Comparison of ENCODE assay signal across 16 mouse cellular contexts in the genomic region with DNA sequence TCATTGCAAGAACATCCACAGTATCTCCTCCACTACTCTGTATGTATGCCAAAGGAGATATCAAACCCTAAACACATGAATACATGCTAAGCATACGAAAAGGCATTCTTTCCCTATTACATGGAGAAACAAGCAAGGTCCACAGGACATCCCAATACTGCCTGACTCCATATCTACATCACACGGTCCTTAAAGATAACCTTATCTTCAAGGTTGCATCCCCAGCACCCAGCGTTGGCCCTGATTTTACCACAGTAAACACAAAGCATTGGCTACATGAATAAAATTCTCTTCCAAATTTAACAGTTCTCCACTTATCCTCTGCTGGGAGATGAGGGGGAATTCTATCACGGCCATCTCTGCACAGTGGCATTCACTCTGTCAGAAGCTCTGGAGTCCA.
"Had no signal": no experiment of that assay in that cellular context is flagged by ENCODE, and none has a peak within 500 bp of the region (broad histone marks: within the 10 kb centered on the region; RNA-seq: fewer than 3 reads in every experiment).

No protein-coding gene starts in this region.

- H3K4me1 ChIP-seq: neural tube, embryonic 13.5 days; neural tube, embryonic 15.5 days; stomach, embryonic 15.5 days had no signal

- DNase-seq: retina, postnatal 1 day; right cerebral cortex, adult 18-20 months; right cerebral cortex, postnatal 14 days; right cerebral cortex, postnatal 25 days; right cerebral cortex, postnatal 4 days; spleen, adult 18-20 months; thymus, adult 18-20 months; thymus, adult 2 months; thymus, postnatal 14 days; thymus, postnatal 25 days; thymus, postnatal 36 days; thymus, postnatal 4 days had no signal

- H3K27ac ChIP-seq: neural tube, embryonic 13.5 days; neural tube, embryonic 15.5 days; stomach, embryonic 15.5 days; stomach, postnatal 0 days had no signal

- H3K4me3 ChIP-seq: neural tube, embryonic 13.5 days; neural tube, embryonic 15.5 days; stomach, embryonic 15.5 days had no signal

- H3K36me3 ChIP-seq: neural tube, embryonic 13.5 days; neural tube, embryonic 15.5 days; stomach, embryonic 15.5 days had no signal

- H3K9ac ChIP-seq: neural tube, embryonic 13.5 days; neural tube, embryonic 15.5 days; stomach, embryonic 15.5 days had no signal

- H3K27me3 ChIP-seq: neural tube, embryonic 13.5 days; neural tube, embryonic 15.5 days; stomach, embryonic 15.5 days had no signal

- H3K9me3 ChIP-seq: neural tube, embryonic 15.5 days; stomach, embryonic 15.5 days had no signal
